Mouse (Mus musculus) hindbrain, embryonic 13.5 days (tissue): ENCODE results near the gene Zfp941. TPM values are rescaled to one million over a fixed set of nuclear protein-coding genes. Genes with fewer than 3 reads are reported as not detected.

ENCODE experiments used
- ATAC-seq: fragments of 200-750 bp; cut with Nextera tagmentation; 2 replicates; pipeline ENCODE4 v1.8.0; 2017; ENCODE audit warnings: moderate TSS enrichment; ENCODE audit not compliant: low FRiP score
- H3K27ac ChIP-seq: fragments of 300-500 bp; sonication (generic); 2 replicates; pipeline ENCODE4 v1.5.1; 2015; ENCODE audit warnings: inconsistent platforms, mild to moderate bottlenecking, moderate library complexity
- H3K27me3 ChIP-seq: fragments of 300-500 bp; sonication (generic); 2 replicates; pipeline ENCODE4 v1.6.1; 2015; ENCODE audit warnings: mild to moderate bottlenecking, inconsistent platforms
- H3K36me3 ChIP-seq: fragments of 300-500 bp; sonication (generic); 2 replicates; pipeline ENCODE4 v1.6.1; 2015; ENCODE audit warnings: mild to moderate bottlenecking, inconsistent platforms
- H3K4me1 ChIP-seq: fragments of 300-500 bp; sonication (generic); replicated peaks from 2 replicates; pipeline ENCODE4 v1.6.1; 2015; ENCODE audit warnings: inconsistent platforms
- H3K4me2 ChIP-seq: fragments of 300-500 bp; sonication (generic); 2 replicates; pipeline ENCODE4 v1.6.1; 2015; ENCODE audit warnings: inconsistent platforms, mild to moderate bottlenecking, moderate library complexity
- H3K4me3 ChIP-seq: fragments of 300-500 bp; sonication (generic); 2 replicates; pipeline ENCODE4 v1.5.1; 2015; ENCODE audit warnings: mild to moderate bottlenecking, inconsistent platforms
- H3K9ac ChIP-seq: fragments of 300-500 bp; sonication (generic); 2 replicates; pipeline ENCODE4 v1.6.1; 2015; ENCODE audit warnings: mild to moderate bottlenecking, inconsistent platforms
- H3K9me3 ChIP-seq: fragments of 300-500 bp; sonication (generic); 2 replicates; pipeline ENCODE4 v1.6.1; 2016; ENCODE audit warnings: inconsistent platforms
- WGBS: fragments of 180-500 bp; shearing (Covaris S2); methylation state at CpG from one replicate; pipeline ENCODE4 v1.1.7; 2015; 5-methylcytosine and 5-hydroxymethylcytosine counted together
- polyA plus RNA-seq: library from polyadenylated mRNA; unstranded; fragments of >200 nt; fragmentation: Nextera tagmentation; extraction: Ambion mirVana; gene quantifications from 2 replicates; pipeline ENCODE4 v1.2.1, GENCODE M21; 2015

Gene Zfp941
- polyA plus RNA-seq, result 24.1 and 26.6 TPM in 2 replicates

- peaks cover 10% of the 10 kb centered on the region for H3K36me3 ChIP-seq
- peaks cover 24% of the 10 kb centered on the region for H3K4me1 ChIP-seq
- ATAC-seq, result peak; percentile 93
- WGBS, result under 1% methylated on average over 21 of the region's 21 CpGs
- H3K9ac ChIP-seq, result peak within 1 kb of the TSS; percentile 80
- peak within 1 kb of the TSS; percentile 93 for H3K27ac ChIP-seq
- peak within 1 kb of the TSS; percentile 60 for H3K4me2 ChIP-seq
- H3K27me3 ChIP-seq, result 0 out of 2 replicates have a peak, but pooled peaks cover 2% of the 10 kb centered on the region
- H3K9me3 ChIP-seq, result no peaks in the 10 kb centered on the region
- H3K4me3 ChIP-seq, result peak within 1 kb of the TSS; percentile 58
These were observed at the start of gene Zfp941 for GRCm38 (mm10) chr7:140821653-140822329. TSS of gene Zfp941 (minus strand) at chr7:140822178.

- 92% methylated on average over 12 of the region's 12 CpGs for WGBS
- Histone ChIP-seq H3K27me3 (no peaks in the 10 kb centered on the region), H3K27ac (no peak overlapping the region), H3K9me3 (no peaks in the 10 kb centered on the region), H3K4me2 (no peak overlapping the region), H3K4me3 (no peak overlapping the region), H3K4me1 (peaks cover 5% of the 10 kb centered on the region), H3K36me3 (peaks cover 69% of the 10 kb centered on the region), H3K9ac (no peak overlapping the region)
- no peak for ATAC-seq
These were observed 42.8 kb upstream of the Zfp941 start for GRCm38 (mm10) chr7:140864761-140865160.

GRCm38 (mm10) chr7:140860728-140861127 lies 38.8 kb upstream of the Zfp941 start:
- Histone ChIP-seq H3K9me3 (no peaks in the 10 kb centered on the region), H3K9ac (peak overlapping the region; percentile 0; the same call in 1 of the 2 replicates), H3K27me3 (no peaks in the 10 kb centered on the region), H3K27ac (no peak overlapping the region), H3K36me3 (peaks cover 72% of the 10 kb centered on the region), H3K4me1 (peaks cover 27% of the 10 kb centered on the region), H3K4me3 (no peak overlapping the region), H3K4me2 (no peak overlapping the region)
- WGBS, result 92% methylated on average over 5 of the region's 5 CpGs
- ATAC-seq, result no peak

DNA sequence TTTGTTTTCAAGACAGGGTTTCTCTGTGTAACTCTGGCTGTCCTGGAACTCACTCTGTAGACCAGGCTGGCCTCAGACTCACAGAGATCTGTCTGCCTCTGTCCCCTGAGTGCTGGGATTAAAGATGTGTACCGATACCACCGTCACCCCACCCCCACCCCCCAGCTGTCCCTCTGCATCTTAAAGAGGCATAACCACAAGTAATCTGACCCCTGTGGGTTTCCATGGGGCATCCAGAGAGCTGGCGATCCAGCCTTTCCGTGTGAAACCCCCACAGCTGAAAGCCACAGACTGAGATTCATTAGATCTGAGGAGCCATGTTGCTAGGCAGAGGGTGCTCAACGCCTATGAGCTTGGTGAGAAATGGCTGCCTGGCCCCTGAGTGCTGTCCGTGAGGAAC lies 38.0 kb upstream of the Zfp941 start:
- Histone ChIP-seq H3K9me3 (no peaks in the 10 kb centered on the region), H3K27me3 (no peaks in the 10 kb centered on the region), H3K4me3 (no peak overlapping the region), H3K4me1 (peaks cover 35% of the 10 kb centered on the region), H3K36me3 (peaks cover 67% of the 10 kb centered on the region), H3K9ac (0 out of 2 replicates have a peak overlapping the region, but pooled peaks have one; percentile 87), H3K4me2 (no peak overlapping the region), H3K27ac (no peak overlapping the region)
- no peak for ATAC-seq
- WGBS, result 76% methylated on average over 6 of the region's 6 CpGs

DNA sequence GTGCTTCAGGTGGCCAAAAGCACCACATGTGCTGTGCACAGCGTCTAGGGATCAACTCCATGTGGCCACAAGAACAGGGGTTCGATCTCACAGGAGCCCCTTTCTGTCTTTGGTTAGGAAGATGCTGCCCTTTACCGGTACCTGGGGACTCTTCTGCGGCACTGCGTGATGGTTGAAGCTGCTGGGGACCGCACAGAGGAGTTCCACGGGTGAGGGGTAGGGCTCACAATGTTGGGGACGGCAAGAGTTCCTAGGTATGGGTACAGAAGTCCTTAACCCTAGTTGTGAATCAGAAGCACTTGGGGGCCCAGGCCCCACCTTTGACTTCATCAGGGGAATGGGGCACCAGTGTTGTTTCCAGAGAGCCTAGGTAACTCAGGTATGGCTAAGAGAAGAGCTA lies 36.8 kb upstream of the Zfp941 start:
- peaks cover 39% of the 10 kb centered on the region for H3K4me1 ChIP-seq
- ATAC-seq, result no peak
- peak overlapping the region; percentile 87 for H3K9ac ChIP-seq
- peak overlapping the region; percentile 85 for H3K4me3 ChIP-seq
- peak overlapping the region; percentile 98 for H3K4me2 ChIP-seq
- 96% methylated on average over 8 of the region's 8 CpGs for WGBS
- H3K36me3 ChIP-seq, result peaks cover 62% of the 10 kb centered on the region
- no peaks in the 10 kb centered on the region for H3K27me3 ChIP-seq
- no peak overlapping the region for H3K27ac ChIP-seq
- no peaks in the 10 kb centered on the region for H3K9me3 ChIP-seq

DNA sequence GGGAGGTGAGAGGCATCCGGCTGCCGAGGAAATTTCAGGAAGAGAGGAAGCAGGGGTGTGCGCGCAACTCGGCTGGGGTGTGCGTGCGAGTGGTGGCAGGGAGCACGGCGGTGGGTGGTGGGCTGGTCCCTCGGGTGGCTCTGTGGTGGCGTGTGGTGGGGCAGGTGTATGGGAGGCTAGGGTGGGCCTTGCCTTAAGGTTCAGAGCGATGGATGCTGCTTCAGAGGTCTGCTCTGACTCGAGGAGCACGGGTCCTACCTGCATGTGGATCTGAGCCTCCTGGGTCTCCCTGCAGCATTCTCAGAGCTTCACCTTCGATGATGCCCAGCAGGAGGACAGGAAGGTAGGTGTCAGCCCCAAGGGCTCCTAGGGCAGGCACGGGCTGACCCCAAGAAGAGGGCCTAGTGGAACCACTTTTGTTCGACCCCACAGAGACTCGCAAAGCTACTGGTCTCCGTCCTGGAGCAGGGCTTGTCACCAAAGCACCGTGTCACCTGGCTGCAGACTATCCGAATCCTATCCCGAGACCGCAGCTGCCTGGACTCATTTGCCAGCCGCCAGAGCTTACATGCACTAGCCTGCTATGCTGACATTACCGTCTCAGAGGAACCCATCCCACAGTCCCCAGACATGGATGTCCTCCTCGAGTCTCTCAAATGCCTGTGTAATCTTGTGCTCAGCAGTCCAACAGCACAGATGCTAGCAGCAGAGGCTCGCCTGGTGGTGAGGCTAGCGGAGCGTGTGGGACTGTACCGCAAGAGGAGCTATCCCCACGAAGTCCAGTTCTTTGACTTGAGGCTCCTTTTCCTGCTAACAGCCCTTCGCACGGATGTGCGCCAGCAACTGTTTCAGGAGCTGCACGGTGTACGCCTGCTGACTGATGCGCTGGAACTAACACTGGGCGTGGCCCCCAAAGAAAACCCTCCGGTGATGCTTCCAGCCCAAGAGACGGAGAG lies 35.9 kb upstream of the Zfp941 start, which contains the start of gene Bet1l:
Gene Bet1l (minus strand): TSS at position 28 of the 956 bp plus-strand sequence.
- Histone ChIP-seq H3K27me3 (no peaks in the 10 kb centered on the region), H3K9me3 (no peaks in the 10 kb centered on the region), H3K4me2 (peak within 1 kb of the TSS; percentile 98), H3K4me1 (peaks cover 39% of the 10 kb centered on the region), H3K4me3 (peak within 1 kb of the TSS; percentile 85), H3K9ac (peak within 1 kb of the TSS; percentile 87), H3K36me3 (peaks cover 62% of the 10 kb centered on the region), H3K27ac (peak within 1 kb of the TSS; percentile 94)
- 42% methylated on average over 40 of the region's 40 CpGs for WGBS
- ATAC-seq, result peak; percentile 53

DNA sequence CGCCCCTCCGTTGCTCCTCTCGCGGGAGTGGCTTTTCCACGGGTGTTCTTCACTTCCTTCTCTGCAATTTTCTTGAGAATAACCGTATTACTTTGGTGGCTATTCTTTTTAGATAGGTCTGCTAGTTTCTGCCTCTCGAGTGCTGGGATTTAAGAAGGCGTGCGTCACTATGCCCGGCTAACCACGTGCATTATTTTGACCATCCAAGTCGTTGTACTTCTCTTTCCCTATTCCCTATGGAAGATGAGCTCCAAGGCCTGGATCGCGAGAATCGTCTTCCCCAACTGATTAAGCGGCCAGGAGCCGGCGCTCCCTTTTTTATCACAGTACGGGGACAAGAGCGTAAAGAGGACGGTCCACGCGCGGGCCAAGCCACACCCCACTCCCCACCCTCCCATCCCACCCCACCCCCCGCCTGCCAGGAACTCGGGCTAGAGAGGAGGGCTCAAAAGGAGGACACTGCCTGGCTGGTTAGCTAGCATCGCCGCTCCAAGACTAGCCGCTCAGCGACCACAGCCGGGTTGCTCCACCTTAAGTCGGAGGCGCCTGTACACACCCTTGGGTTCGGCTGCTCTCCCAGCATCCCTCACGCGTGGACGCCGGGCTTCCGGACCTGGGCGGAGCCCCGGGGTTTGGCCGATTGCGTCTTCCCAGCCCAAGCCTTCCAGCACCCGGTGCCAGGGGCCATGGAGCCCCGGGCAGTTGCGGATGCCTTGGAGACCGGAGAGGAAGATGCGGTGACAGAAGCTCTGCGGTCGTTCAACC lies 35.0 kb upstream of the Zfp941 start, which contains the start of gene Ric8a:
Gene Ric8a (plus strand): TSS at position 173 of the 765 bp plus-strand sequence.
- peak; percentile 79 for ATAC-seq
- Histone ChIP-seq H3K9ac (peak within 1 kb of the TSS; percentile 87), H3K4me2 (peak within 1 kb of the TSS; percentile 98), H3K27ac (peak within 1 kb of the TSS; percentile 94), H3K36me3 (peaks cover 62% of the 10 kb centered on the region), H3K4me3 (peak within 1 kb of the TSS; percentile 85), H3K27me3 (no peaks in the 10 kb centered on the region), H3K4me1 (peaks cover 39% of the 10 kb centered on the region), H3K9me3 (no peaks in the 10 kb centered on the region)
- under 1% methylated on average over 50 of the region's 50 CpGs for WGBS

DNA sequence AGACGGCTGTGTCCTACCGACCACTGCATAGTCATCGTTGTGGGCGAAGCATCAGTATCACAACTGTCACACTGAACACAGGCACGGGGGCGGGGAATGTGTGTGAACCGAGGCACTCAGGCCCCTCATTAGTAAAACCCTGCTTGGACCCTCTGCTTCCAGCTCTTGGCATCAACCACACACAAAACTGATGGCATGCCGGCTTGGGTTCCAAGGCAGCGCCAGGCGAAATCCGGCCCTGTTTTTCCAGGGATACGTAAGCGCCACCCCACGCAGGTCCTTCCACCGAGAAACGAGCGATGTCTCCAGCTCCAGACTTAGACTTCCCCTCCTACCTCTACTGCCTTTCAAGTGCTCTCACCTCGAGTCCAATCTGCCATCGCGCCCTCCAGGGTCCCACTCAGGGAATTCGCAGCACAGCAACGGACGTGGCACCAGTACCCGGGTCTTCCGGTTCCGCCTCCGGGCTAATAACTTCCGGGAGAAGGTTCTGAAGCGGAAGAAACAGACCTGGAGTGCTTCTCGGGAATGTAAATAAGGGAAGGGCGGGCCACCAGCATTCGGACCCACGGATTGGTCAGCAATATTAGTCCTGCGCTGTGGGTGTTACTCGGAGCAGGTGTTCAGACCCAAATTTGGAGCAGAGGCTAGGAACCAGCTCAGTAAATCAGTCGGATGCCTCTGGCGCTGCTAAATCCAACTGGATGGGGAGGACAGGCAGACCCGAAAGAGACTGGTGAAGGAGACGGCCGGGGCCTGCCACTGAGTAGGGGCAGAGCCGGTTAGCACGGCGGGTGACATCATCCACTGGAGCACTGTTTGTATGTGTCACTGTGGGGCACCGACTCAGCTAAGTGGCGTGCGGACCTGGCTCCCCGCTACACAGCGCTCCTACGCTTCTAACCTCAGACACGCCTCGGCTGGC lies 34.1 kb upstream of the Zfp941 start, which contains the start of gene Gm45785:
Gene Gm45785 (minus strand): TSS at position 472 of the 925 bp plus-strand sequence.
- H3K9ac ChIP-seq, result peak within 1 kb of the TSS; percentile 87
- H3K36me3 ChIP-seq, result peaks cover 62% of the 10 kb centered on the region
- peak; percentile 85 for ATAC-seq

GRCm38 (mm10) chr7:140855181-140855580 lies 33.2 kb upstream of the Zfp941 start:
- Histone ChIP-seq H3K27me3 (no peaks in the 10 kb centered on the region), H3K4me2 (peak overlapping the region; percentile 98), H3K9me3 (no peaks in the 10 kb centered on the region), H3K9ac (peak overlapping the region; percentile 87), H3K27ac (no peak overlapping the region), H3K4me3 (peak overlapping the region; percentile 85), H3K4me1 (peaks cover 39% of the 10 kb centered on the region), H3K36me3 (peaks cover 55% of the 10 kb centered on the region)
- no peak for ATAC-seq
- WGBS, result 76% methylated on average over 9 of the region's 9 CpGs

More for the DNA sequence above, 34.1 kb upstream of the Zfp941 start, which contains the start of gene Gm45785:
- WGBS, result 2% methylated on average over 51 of the region's 51 CpGs
- peaks cover 39% of the 10 kb centered on the region for H3K4me1 ChIP-seq
- H3K27ac ChIP-seq, result peak within 1 kb of the TSS; percentile 94
- no peaks in the 10 kb centered on the region for H3K27me3 ChIP-seq
- H3K9me3 ChIP-seq, result no peaks in the 10 kb centered on the region
- peak within 1 kb of the TSS; percentile 85 for H3K4me3 ChIP-seq
- H3K4me2 ChIP-seq, result peak within 1 kb of the TSS; percentile 98

- Histone ChIP-seq H3K27ac (no peak overlapping the region), H3K27me3 (no peaks in the 10 kb centered on the region), H3K4me3 (no peak overlapping the region), H3K9me3 (no peaks in the 10 kb centered on the region), H3K4me1 (peaks cover 32% of the 10 kb centered on the region), H3K36me3 (peaks cover 49% of the 10 kb centered on the region), H3K9ac (no peak overlapping the region), H3K4me2 (0 out of 2 replicates have a peak overlapping the region, but pooled peaks have one; percentile 98)
- 96% methylated on average over 18 of the region's 18 CpGs for WGBS
- no peak for ATAC-seq
These were observed 32.5 kb upstream of the Zfp941 start for GRCm38 (mm10) chr7:140854483-140854882.

GRCm38 (mm10) chr7:140853386-140853785 lies 31.4 kb upstream of the Zfp941 start:
- H3K9me3 ChIP-seq, result no peaks in the 10 kb centered on the region
- no peak overlapping the region for H3K9ac ChIP-seq
- H3K36me3 ChIP-seq, result peaks cover 38% of the 10 kb centered on the region
- H3K27me3 ChIP-seq, result no peaks in the 10 kb centered on the region
- no peak overlapping the region for H3K4me3 ChIP-seq
- no peak overlapping the region for H3K4me2 ChIP-seq
- H3K27ac ChIP-seq, result no peak overlapping the region
- ATAC-seq, result no peak
- 92% methylated on average over 9 of the region's 9 CpGs for WGBS
- H3K4me1 ChIP-seq, result peaks cover 21% of the 10 kb centered on the region
